In the genomic region with DNA sequence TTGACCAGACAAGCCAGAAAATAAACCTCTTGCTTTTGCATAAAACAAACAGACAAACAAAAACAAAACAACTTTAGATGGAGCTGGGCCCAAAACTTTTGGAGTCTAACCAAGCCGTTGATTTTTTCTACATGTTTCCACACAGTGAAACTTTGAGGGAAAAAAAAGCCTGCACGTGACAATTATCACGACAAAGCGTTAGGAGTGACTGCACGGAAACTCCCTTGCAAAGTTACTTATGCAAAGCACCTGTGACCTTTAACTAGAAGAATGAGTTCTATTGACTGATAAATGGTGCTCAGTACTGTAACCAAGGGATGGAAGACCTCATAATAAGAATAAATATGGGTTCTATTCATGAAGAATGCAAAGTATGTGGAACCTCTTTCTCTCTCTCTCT, we compare ENCODE assay signal across 14 mouse cellular contexts.
"Had no signal": no experiment of that assay in that cellular context is flagged by ENCODE, and none has a peak within 500 bp of the region (broad histone marks: within the 10 kb centered on the region; RNA-seq: fewer than 3 reads in every experiment).

No protein-coding gene starts in this region.

- H3K9ac ChIP-seq: limb, embryonic 13.5 days; liver, embryonic 14.5 days; midbrain, embryonic 13.5 days; neural tube, embryonic 15.5 days had no signal

- H3K27me3 ChIP-seq: limb, embryonic 13.5 days; midbrain, embryonic 13.5 days; neural tube, embryonic 15.5 days had no signal

- H3K4me3 ChIP-seq: layer of hippocampus, adult 2 months; limb, embryonic 13.5 days; midbrain, embryonic 13.5 days; myocyte; neural tube, embryonic 15.5 days had no signal

- H3K9me3 ChIP-seq: limb, embryonic 13.5 days; midbrain, embryonic 13.5 days; neural tube, embryonic 15.5 days had no signal

- DNase-seq: kidney, postnatal 4 days; left cerebral cortex, postnatal 4 days; lung, adult 18-20 months; lung, postnatal 36 days; right cerebral cortex, adult 18-20 months; thymus, postnatal 14 days had no signal

- H3K4me1 ChIP-seq: limb, embryonic 13.5 days; midbrain, embryonic 13.5 days; neural tube, embryonic 15.5 days had no signal

- H3K36me3 ChIP-seq: limb, embryonic 13.5 days; midbrain, embryonic 13.5 days; neural tube, embryonic 15.5 days had no signal

- ATAC-seq: midbrain, embryonic 13.5 days had no signal

- H3K27ac ChIP-seq: kidney, postnatal 0 days; layer of hippocampus, adult 2 months; limb, embryonic 13.5 days; liver, embryonic 14.5 days; midbrain, embryonic 13.5 days; neural tube, embryonic 15.5 days; stomach, postnatal 0 days had no signal

- H3K4me2 ChIP-seq: limb, embryonic 13.5 days; midbrain, embryonic 13.5 days; neural tube, embryonic 15.5 days had no signal
